16 mouse cellular contexts compared by ENCODE assay signal in the genomic region with DNA sequence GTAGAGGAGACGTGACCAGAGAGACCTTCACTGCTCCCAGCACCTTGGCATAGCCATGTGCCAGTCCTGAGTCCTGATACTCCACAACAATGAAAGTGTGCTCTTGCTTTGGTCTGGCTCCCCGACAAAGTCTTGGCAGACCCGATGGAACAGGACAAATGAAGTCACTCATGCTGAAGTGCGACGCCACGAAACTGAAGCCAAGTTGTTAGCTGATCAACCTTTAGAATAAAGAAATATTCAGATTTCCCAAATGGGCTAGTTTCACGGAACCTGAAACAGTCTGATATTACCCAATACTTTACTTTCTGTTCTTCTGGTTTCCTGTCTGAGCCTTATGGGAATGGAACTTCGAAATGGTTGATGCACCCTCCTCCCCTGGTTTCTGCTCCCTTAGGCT.
"Had no signal": no experiment of that assay in that cellular context is flagged by ENCODE, and none has a peak within 500 bp of the region (broad histone marks: within the 10 kb centered on the region; RNA-seq: fewer than 3 reads in every experiment).

No protein-coding gene starts in this region.

- DNase-seq: heart, postnatal 10 days; heart, postnatal 14 days; heart, postnatal 36 days; heart, postnatal 4 days; kidney, adult 11 months; kidney, adult 18-20 months; kidney, adult 2 months; kidney, adult 8-10 months; kidney, adult 9 months; kidney, postnatal 10 days; kidney, postnatal 14 days; kidney, postnatal 25 days; kidney, postnatal 36 days; kidney, postnatal 4 days; layer of hippocampus, adult 9-11 months; layer of hippocampus, postnatal 36 days had no signal
